Mouse (Mus musculus) frontal cortex, postnatal 14 days (tissue): Measurements from ENCODE around the gene Fbxl8.

ENCODE experiments used
- DNase-seq, 2 experiments: peaks; one replicate each; pipeline ENCODE4 v3.0.0; 2022; ENCODE audit warnings: low spot score in 2 of 2

Gene Fbxl8

GRCm38 (mm10) chr8:105303874-105304273 is 39.4 kb downstream of the Fbxl8 start:
- DNase-seq = no peak

DNA sequence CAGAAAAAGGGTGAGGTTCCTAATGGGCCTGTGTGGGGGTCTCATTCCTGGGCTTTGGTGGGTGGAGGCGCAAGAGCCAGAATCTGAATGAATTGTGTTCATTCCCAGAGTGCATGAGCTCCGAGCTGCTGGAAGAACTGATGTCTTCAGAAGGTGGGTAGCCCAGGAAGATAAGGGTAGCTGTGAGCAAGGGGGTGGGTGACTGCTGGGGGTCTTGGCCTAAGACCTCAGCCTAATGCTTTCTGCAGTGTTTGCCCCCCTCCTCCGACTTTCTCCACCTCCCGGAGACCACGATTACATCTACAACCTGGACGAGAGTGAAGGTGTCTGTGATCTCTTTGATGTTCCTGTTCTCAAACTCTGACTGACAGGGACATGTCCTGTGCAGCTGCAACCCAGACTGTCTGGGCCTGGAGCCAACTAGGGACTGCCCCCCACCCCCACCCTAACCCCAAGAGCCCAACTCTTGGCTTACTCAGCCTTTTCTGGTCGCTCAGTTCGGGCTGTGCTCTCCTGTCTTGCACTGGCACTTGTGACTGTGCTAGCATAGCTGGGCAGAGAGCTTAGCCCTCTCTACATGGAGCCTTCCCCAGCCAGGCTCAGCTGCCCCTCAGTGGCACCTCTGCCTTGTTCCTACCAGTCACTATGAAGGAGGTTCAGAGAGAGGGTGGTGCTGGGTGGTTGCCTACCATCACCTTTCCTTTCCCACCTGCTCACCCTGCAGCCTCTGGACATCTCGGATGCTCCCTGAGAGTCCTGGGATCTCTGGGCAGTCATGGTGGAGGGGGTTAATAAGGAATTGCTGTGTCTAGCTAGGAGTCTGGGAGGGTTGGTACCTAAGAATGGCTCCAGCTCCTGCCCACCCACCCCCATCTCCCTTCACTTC is 40.1 kb downstream of the Fbxl8 start:
- DNase-seq = no peak

DNA sequence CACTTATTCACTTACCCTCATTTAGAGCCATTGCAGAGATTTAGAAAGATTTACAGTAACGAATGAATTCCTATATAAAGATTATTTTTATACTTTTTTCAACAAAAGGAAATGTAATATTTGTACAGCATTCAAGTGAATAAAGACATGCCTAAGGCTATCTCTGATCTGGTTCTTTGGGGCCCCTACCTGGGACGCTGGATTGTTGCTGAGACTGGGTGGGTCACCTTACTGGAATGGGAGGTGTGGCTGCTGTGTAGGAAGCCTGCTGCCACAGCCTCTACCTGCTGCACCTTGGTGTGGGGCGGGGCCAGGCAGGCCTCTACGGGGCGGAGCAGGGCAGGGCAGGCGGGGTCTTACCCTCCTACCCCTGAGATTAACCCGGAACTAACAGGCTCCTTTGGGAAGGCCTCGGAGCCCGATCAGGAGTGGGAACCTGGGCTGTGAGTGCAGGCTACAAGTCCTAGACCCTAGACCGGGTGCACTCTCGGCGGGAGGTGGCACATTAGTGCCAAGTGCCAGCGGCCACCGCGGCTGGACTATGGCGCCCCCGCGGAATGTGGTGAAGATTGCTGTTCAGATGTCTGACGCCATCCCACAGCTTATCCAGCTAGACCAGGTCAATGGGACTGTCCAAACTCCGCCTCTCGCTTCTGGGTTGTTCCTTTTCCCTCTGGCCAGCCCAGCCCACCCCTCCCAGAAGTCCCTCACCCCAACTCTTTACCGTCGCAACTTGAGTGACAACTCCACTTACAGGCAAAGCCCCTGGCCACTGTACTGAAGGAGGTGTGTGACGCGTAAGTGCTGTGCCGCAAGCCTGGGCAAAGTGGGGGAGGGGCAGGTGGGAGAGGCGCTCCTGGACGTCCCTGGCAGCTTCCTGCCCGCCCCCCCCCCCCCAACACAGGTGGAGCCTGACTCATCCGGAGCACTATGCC is 41.0 kb downstream of the Fbxl8 start, which contains the start of gene Elmo3:
Gene Elmo3 (plus strand): TSS at position 391 of the 935 bp plus-strand sequence.
- DNase-seq = peak in 1 of 2 experiments; percentile 46

DNA sequence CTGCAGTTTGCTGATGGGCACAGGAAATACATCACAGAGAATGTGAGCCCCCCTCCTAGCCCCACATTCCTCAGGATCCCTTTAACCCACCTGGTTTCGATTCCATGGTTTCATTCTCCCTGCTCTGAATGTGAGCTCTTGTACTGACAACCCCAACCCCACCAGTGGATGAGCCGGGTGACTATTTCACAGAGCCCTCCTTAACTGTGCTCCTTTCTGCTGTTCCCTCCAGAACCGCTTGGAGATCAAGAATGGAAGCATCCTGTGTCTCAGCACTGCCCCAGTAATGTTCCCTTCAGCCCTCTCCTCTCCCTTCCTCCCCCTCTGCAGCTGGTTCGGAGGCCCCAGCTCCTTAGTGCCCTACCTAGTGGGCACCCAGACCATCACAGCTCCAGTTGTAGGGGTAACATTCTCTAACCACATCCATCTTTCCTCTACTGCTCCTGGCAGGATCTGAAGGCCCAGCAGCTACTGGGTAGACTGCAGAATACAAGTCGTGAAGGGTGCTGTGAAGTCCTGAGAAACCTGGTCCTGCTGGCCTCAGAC is 41.8 kb downstream of the Fbxl8 start:
- DNase-seq = no peak

DNA sequence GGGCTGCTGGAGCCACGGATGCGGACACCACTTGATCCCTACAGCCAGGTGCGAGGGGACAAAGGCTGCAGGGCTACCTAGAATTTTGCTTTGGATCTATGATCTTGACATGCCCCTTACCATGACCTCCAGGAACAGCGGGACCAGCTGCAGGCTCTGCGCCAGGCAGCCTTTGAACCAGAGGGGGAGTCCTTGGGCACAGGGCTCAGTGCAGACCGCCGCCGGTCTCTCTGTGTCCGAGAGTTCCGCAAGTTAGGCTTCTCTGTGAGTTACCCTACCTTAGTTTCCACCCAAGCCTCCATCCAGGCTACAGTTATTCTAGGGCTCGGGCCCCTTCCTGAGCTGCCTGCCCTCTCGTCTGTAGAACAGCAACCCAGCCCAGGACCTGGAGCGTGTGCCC is 43.2 kb downstream of the Fbxl8 start:
- DNase-seq = no peak

DNA sequence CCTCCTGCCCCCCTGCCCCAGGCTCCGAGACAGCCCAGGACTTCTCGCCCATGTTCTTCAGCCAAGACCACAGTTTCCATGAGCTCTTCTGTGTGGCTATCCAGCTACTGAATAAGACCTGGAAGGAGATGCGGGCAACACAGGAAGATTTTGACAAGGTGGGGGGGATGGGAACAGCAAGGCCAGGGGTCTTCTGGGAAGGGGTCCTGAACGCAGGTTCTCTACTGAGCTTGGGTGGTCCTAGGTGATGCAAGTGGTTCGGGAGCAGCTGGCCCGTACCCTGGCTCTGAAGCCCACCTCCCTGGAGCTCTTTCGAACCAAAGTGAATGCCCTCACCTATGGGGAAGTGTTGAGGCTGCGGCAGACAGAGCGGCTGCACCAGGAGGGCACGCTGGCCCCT is 44.0 kb downstream of the Fbxl8 start:
- no peak for DNase-seq

GRCm38 (mm10) chr8:105309142-105309847 is 44.8 kb downstream of the Fbxl8 start:
- DNase-seq = no peak

- DNase-seq = no peak
Measured at GRCm38 (mm10) chr8:105310118-105310517, 45.7 kb downstream of the Fbxl8 start.

- no peak for DNase-seq
Measured at GRCm38 (mm10) chr8:105311718-105312117, 47.3 kb downstream of the Fbxl8 start.

DNA sequence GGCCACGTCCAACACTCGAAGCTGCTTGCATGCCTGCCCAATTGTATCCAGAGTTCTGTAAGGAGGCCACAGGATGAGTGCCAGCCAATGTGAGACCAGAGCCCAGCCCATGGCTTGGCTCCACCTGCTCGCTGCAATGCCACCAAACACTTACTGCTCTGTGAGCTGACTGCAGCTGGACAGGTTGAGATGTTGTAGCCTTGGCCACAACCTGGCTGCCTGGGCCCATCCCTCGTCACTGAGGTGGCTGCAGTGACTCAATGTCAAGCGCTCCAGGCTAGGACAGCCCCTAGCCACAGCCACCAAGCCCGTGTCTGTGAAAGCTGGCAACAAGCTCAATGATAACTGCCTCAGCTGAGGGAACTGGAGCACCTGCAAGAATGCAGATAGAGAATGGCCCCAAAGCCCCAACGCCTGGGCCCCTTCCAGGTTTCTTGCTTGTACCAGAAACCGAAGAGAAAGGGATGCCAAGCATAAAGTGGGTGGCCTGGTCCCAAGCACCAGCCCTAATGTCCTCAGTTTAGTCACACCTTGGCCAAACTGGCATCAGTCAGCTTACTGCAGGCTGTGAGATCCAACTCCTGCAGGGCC is 48.5 kb downstream of the Fbxl8 start:
- DNase-seq = no peak

DNA sequence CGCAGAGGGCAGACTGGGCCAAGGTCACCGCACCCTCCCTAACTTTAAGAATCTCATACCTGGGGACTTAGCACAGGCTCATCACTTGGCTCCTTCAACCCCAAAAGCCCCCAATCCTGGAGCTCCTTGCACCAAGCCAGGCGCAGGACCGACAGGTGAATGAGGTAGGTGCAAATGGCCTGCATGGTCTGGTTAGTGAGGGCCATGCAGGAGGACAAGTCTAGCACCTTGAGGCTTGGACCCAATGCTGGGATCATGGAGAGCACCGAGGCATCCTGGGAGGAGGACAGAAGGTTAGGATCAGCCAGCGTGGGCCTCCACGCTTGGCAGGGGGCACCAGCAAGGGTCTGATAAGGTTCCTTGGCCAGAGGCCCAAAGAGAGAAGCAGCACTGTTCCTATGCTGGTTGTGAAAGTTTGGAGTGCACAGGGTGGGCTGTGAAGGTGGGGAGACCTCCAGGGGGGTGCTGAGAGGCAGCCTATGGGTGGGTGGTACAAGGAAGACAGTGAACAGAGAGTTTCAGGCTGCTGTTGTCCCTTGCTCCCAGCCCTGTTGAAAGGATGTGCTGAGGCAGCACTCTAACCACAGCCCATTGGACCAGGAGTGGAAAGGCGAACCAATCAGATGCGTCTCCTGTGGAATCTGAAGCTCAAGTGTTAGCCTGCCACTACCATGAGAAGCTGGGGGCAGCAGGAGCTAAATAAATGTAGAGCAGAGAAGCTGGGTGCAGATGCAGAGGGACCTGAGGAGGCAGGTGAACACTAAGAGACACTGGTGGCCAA is 49.4 kb downstream of the Fbxl8 start:
- DNase-seq = no peak

DNA sequence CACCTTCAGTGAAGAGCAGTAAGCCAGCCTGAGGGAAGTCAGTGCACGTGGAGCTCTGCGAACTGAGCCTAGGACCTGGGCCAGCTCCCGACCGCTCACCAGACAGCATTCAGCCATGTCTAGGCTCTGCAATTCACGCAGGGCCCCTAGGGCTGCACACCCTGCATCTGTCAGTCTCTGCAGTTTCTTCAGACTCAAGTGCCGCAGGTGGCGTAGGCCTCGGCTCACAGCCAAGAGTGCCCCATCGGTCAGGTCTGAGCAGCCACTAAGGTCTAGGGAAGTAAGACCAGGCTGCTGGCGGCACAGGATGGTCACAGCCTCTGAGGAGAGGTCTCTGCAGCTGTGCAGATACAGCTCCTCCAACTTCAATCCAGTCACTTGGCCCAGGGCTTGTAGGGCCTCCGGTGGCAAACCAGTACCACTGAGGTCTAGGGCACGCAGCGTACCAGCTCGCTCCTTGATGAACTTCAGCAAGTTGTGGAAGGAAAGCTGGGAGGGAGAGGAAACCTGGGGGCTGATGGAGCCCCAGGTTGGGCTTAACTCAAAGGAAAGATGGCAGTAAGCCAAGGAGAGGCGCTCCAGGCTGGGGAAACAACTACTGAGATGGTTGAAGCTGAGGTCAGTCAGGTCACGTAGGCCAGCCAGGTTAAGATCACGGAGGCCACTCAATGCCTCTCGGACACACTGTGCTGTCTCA is 50.8 kb downstream of the Fbxl8 start:
- DNase-seq = no peak

- DNase-seq = no peak
Measured at GRCm38 (mm10) chr8:105317941-105318340, 53.5 kb downstream of the Fbxl8 start.

DNA sequence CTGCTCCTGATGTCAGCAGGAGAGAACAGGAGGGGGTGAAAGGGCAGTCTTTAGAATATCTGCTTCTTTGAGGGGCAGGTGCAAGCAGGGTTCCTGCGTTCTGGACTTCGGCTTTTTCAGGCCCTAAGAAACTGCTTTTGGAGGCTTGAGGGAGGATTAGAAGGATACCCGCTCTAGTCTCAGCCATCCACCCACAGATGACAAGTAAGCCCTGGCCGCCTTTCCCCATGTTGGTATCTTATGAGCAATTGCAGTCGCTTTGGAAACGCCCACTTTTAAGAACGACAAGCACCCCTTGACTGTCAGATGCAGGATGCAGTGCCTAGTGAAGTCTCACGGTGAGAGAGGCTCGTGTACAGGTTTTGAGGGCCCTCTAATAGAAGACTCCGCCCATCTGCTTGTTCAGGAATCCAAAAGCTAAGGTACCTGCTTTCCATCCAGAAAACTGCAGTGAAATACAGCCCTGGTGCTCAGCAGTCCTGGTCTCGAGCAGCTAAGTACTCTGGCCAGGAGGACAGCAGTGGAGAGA is 54.3 kb downstream of the Fbxl8 start:
- no peak for DNase-seq
